Mouse (Mus musculus) heart, embryonic 14.5 days (tissue): ENCODE data around the gene Atp13a2. TPM values are rescaled to one million over a fixed set of nuclear protein-coding genes. Genes with fewer than 3 reads are reported as not detected.

Experiments used
- ATAC-seq: fragments of 200-750 bp; cut with Nextera tagmentation; 2 replicates; pipeline ENCODE4 v1.8.0; 2017; ENCODE audit warnings: low read depth, moderate TSS enrichment; ENCODE audit not compliant: insufficient number of reproducible peaks, insufficient read depth, low FRiP score
- H3K27ac ChIP-seq, 2 experiments: fragments of 200-500 bp in 1 of 2; fragments of 300-500 bp in 1 of 2; sonication (generic) in 1 of 2; replicated peaks in 1 of 2; 2 replicates each; pipeline ENCODE4 v1.5.1; 2012 to 2014; ENCODE audit warnings: low read depth in 2 of 2, low read length in 2 of 2, control low read depth in 1 of 2, mild to moderate bottlenecking in 1 of 2, mixed read lengths in 1 of 2; ENCODE audit not compliant: control insufficient read depth in 1 of 2, insufficient read depth in 1 of 2
- H3K27me3 ChIP-seq: fragments of 300-500 bp; sonication (generic); 2 replicates; pipeline ENCODE4 v1.6.1; 2014; ENCODE audit warnings: mild to moderate bottlenecking, low read length, control low read depth; ENCODE audit not compliant: control insufficient read depth, insufficient read depth
- H3K36me3 ChIP-seq: fragments of 300-500 bp; sonication (generic); 2 replicates; pipeline ENCODE4 v1.6.1; 2014; ENCODE audit warnings: mild to moderate bottlenecking, control low read depth, low read length, mixed read lengths; ENCODE audit not compliant: control insufficient read depth, insufficient read depth
- H3K4me1 ChIP-seq, 2 experiments: fragments of 200-500 bp in 1 of 2; fragments of 300-500 bp in 1 of 2; sonication (generic) in 1 of 2; 2 replicates each; pipeline ENCODE4 v1.6.1; 2012 to 2014; ENCODE audit warnings: low read length in 2 of 2, control low read depth in 1 of 2, mixed read lengths in 1 of 2; ENCODE audit not compliant: control insufficient read depth in 2 of 2, insufficient read depth in 2 of 2
- H3K4me2 ChIP-seq: fragments of 300-500 bp; sonication (generic); 2 replicates; pipeline ENCODE4 v1.6.1; 2014; ENCODE audit warnings: mild to moderate bottlenecking, low read length
- H3K4me3 ChIP-seq, 2 experiments: fragments of 200-500 bp in 1 of 2; fragments of 300-500 bp in 1 of 2; sonication (generic) in 1 of 2; 2 replicates each; pipeline ENCODE4 v1.5.1; 2012 to 2014; ENCODE audit warnings: low read length in 2 of 2, mild to moderate bottlenecking in 2 of 2, control low read depth in 1 of 2, low read depth in 1 of 2, moderate library complexity in 1 of 2; ENCODE audit not compliant: control insufficient read depth in 1 of 2, insufficient read depth in 1 of 2
- H3K9ac ChIP-seq: fragments of 300-500 bp; sonication (generic); 2 replicates; pipeline ENCODE4 v1.6.1; 2014; ENCODE audit warnings: mild to moderate bottlenecking, low read length
- H3K9me3 ChIP-seq: fragments of 300-500 bp; sonication (generic); 2 replicates; pipeline ENCODE4 v1.6.1; 2016; ENCODE audit warnings: low read length, control low read depth; ENCODE audit not compliant: control insufficient read depth
- WGBS: fragments of 180-500 bp; shearing (Covaris S2); extraction: QIAGEN DNeasy Blood & Tissue Kit; methylation state at CpG from one replicate; pipeline ENCODE4 v1.1.7; 2014; 5-methylcytosine and 5-hydroxymethylcytosine counted together
- polyA plus RNA-seq: library from polyadenylated mRNA; unstranded; fragments of >200 nt; fragmentation: Nextera tagmentation; extraction: Ambion mirVana; gene quantifications from 2 replicates; pipeline ENCODE4 v1.2.1, GENCODE M21; 2014

Gene Atp13a2
- polyA plus RNA-seq = 24.7 and 27.2 TPM in 2 replicates

GRCm38 (mm10) chr4:140986711-140987395 is at the start of gene Atp13a2:
Gene Atp13a2 (plus strand): TSS chr4:140986873.
- peaks cover 18 to 20% of the 10 kb centered on the region in 2 experiments for H3K4me1 ChIP-seq
- H3K9me3 ChIP-seq = no peaks in the 10 kb centered on the region
- peak within 1 kb of the TSS; percentile 92 for H3K9ac ChIP-seq
- peaks cover 1% of the 10 kb centered on the region; the same call in 1 of the 2 replicates for H3K36me3 ChIP-seq
- peak within 1 kb of the TSS; percentile 80 for H3K4me2 ChIP-seq
- peak; percentile 79 for ATAC-seq
- peak within 1 kb of the TSS in 1 of 2 experiments; percentile 21; a peak in 1 of 4 replicates for H3K27ac ChIP-seq
- under 1% methylated on average over 49 of the region's 58 CpGs for WGBS
- H3K4me3 ChIP-seq = peak within 1 kb of the TSS; percentile 63 to 80
- H3K27me3 ChIP-seq = no peaks in the 10 kb centered on the region

GRCm38 (mm10) chr4:140944356-140944755 is 42.3 kb upstream of the Atp13a2 start:
- WGBS = 84% methylated on average over 12 of the region's 12 CpGs
- Histone ChIP-seq H3K4me2 (no peak overlapping the region), H3K27me3 (no peaks in the 10 kb centered on the region), H3K9ac (no peak overlapping the region), H3K36me3 (no peaks in the 10 kb centered on the region), H3K4me3 (no peak overlapping the region), H3K9me3 (0 out of 2 replicates have a peak, but pooled peaks cover 2% of the 10 kb centered on the region), H3K27ac (no peak overlapping the region), H3K4me1 (peaks cover 0 to 5% of the 10 kb centered on the region in 2 experiments; a peak in 1 of 4 replicates)
- no peak for ATAC-seq

GRCm38 (mm10) chr4:140944961-140945442 is 41.7 kb upstream of the Atp13a2 start:
- no peak for ATAC-seq
- Histone ChIP-seq H3K9me3 (0 out of 2 replicates have a peak, but pooled peaks cover 2% of the 10 kb centered on the region), H3K4me3 (no peak overlapping the region), H3K27ac (no peak overlapping the region), H3K9ac (no peak overlapping the region), H3K4me1 (peaks cover 0 to 5% of the 10 kb centered on the region in 2 experiments; a peak in 1 of 4 replicates), H3K4me2 (no peak overlapping the region), H3K36me3 (no peaks in the 10 kb centered on the region), H3K27me3 (no peaks in the 10 kb centered on the region)
- 51% methylated on average over 5 of the region's 5 CpGs for WGBS

GRCm38 (mm10) chr4:140945571-140945970 is 41.1 kb upstream of the Atp13a2 start:
- Histone ChIP-seq H3K27ac (no peak overlapping the region), H3K4me2 (no peak overlapping the region), H3K4me1 (peaks cover 2 to 7% of the 10 kb centered on the region in 2 experiments), H3K9ac (no peak overlapping the region), H3K9me3 (0 out of 2 replicates have a peak, but pooled peaks cover 2% of the 10 kb centered on the region), H3K36me3 (no peaks in the 10 kb centered on the region), H3K4me3 (no peak overlapping the region), H3K27me3 (no peaks in the 10 kb centered on the region)
- 95% methylated on average over 4 of the region's 4 CpGs for WGBS
- ATAC-seq = no peak

- no peak overlapping the region for H3K27ac ChIP-seq
- H3K4me2 ChIP-seq = no peak overlapping the region
- H3K4me3 ChIP-seq = no peak overlapping the region
- 0 out of 2 replicates have a peak, but pooled peaks cover 2% of the 10 kb centered on the region for H3K9me3 ChIP-seq
- peaks cover 4 to 11% of the 10 kb centered on the region in 2 experiments for H3K4me1 ChIP-seq
- H3K27me3 ChIP-seq = no peaks in the 10 kb centered on the region
- ATAC-seq = no peak
- H3K36me3 ChIP-seq = no peaks in the 10 kb centered on the region
- WGBS = 35% methylated on average over 4 of the region's 4 CpGs
- no peak overlapping the region for H3K9ac ChIP-seq
Observed at GRCm38 (mm10) chr4:140946048-140946447, 40.6 kb upstream of the Atp13a2 start.

- 81% methylated on average over 14 of the region's 14 CpGs for WGBS
- Histone ChIP-seq H3K4me3 (no peak overlapping the region), H3K27ac (no peak overlapping the region), H3K9me3 (0 out of 2 replicates have a peak, but pooled peaks cover 2% of the 10 kb centered on the region), H3K4me2 (no peak overlapping the region), H3K9ac (no peak overlapping the region), H3K36me3 (no peaks in the 10 kb centered on the region), H3K27me3 (no peaks in the 10 kb centered on the region), H3K4me1 (peaks cover 4 to 11% of the 10 kb centered on the region in 2 experiments)
- no peak for ATAC-seq
Observed at GRCm38 (mm10) chr4:140946580-140947205, 40.0 kb upstream of the Atp13a2 start.

- no peaks in the 10 kb centered on the region for H3K36me3 ChIP-seq
- no peak overlapping the region for H3K4me2 ChIP-seq
- peaks cover 4 to 11% of the 10 kb centered on the region in 2 experiments for H3K4me1 ChIP-seq
- H3K4me3 ChIP-seq = no peak overlapping the region
- ATAC-seq = no peak
- no peaks in the 10 kb centered on the region for H3K27me3 ChIP-seq
- 0 out of 2 replicates have a peak, but pooled peaks cover 2% of the 10 kb centered on the region for H3K9me3 ChIP-seq
- WGBS = 84% methylated on average over 12 of the region's 12 CpGs
- no peak overlapping the region for H3K9ac ChIP-seq
- H3K27ac ChIP-seq = no peak overlapping the region
Observed at GRCm38 (mm10) chr4:140947487-140948440, 38.9 kb upstream of the Atp13a2 start.
